Mouse (Mus musculus) mouse embryonic stem cell (cell line): Measurements from ENCODE around the gene Alox12.

Experiments used
- in situ Hi-C, 2 experiments: fragments of 300-500 bp; cut with MboI; formaldehyde crosslinking; loops; 1 replicate in 1 of 2; 3 replicates in 1 of 2; pipeline ENCODE4 v1.14.3; 2019 to 2020; ENCODE audit warnings: low sequenced_read_pairs in 2 of 2, low pct_unique_long_range_greater_than_20kb in 1 of 2, mixed read lengths in 1 of 2; ENCODE audit not compliant: unreplicated experiment in 1 of 2

The Alox12 gene

GRCm38 (mm10) chr11:70225798-70226601, 29.2 kb downstream of the Alox12 start:
- in situ Hi-C loops: no loop called here

GRCm38 (mm10) chr11:70223724-70224123, 31.4 kb downstream of the Alox12 start:
- in situ Hi-C loops: no loop called here

DNA sequence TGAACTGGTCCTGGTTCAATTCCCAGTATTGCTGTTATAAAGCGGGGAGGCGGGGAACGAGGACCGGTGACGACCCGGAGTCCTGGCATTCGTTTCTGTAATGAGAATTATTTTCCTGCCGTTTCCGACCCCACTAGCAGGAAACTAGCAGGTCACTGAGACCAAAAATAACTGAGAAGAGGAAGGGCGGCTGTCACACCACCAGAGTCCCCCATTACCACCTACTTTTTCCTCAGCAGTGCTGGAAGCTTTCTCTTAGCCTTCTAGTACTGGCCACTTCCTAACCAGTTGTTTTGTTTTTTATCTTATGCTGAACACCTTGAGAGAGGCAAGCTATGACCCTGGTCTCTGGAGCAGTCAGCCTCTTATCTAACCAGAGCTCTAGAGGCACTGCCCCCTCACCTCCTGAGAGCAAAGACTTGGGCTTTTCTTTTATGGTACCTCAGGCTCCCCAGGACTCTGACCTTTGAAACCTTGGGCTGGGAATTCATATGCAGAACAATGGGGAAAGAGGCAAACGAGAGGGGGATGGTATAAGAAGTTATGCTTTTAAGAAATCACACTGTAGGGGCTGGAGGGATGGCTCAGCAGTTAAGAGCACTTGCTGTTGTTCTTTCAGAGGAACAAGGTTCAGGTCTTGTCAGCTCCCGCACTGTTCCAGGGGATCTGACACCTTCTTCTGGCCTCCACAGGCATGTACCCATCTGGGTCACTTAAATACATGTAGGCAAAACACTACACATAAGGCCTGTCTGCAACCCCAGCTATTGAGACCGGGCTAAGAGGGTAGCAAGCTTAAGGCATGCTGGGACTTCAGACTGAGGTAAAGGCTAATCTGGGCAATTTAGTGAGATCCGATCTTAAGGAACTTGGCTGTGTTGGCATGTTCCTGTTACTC, 33.3 kb downstream of the Alox12 start:
- in situ Hi-C loops: no loop called here

GRCm38 (mm10) chr11:70220731-70221602, 34.2 kb downstream of the Alox12 start, which contains the start of gene Slc16a13:
TSS of gene Slc16a13 (minus strand) at chr11:70221064.
- in situ Hi-C loops: no loop called here

- in situ Hi-C loops: no loop called here
Observed at GRCm38 (mm10) chr11:70220323-70220722, 34.8 kb downstream of the Alox12 start.

- in situ Hi-C loops: no loop called here
Observed at GRCm38 (mm10) chr11:70219873-70220272, 35.3 kb downstream of the Alox12 start.

- in situ Hi-C loops: no loop called here
Observed at GRCm38 (mm10) chr11:70218741-70219470, 36.2 kb downstream of the Alox12 start.

- in situ Hi-C loops: no loop called here
Observed at GRCm38 (mm10) chr11:70218039-70218438, 37.1 kb downstream of the Alox12 start.

DNA sequence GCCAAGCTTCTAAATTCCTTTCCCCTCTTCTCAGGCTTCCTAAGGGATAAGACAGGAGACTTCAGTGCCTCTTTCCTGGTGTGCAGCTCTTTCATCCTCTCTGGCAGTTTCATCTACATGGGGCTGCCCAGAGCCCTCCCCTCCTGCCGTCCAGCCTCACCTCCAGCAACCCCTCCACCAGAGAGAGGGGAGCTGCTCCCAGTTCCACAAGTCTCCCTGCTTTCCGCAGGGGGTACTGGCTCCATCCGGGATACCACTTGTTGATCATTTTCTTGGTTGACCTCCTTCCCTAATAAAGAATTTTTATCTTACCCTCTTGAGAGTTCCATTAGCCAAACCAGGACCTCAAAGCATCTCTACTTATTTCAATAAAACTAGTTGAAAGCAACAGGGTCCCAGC, 39.0 kb downstream of the Alox12 start:
- in situ Hi-C loops: no loop called here

- in situ Hi-C loops: no loop called here
Observed at GRCm38 (mm10) chr11:70215301-70215700, 39.9 kb downstream of the Alox12 start.

GRCm38 (mm10) chr11:70214856-70215209, 40.3 kb downstream of the Alox12 start:
- in situ Hi-C loops: no loop called here

DNA sequence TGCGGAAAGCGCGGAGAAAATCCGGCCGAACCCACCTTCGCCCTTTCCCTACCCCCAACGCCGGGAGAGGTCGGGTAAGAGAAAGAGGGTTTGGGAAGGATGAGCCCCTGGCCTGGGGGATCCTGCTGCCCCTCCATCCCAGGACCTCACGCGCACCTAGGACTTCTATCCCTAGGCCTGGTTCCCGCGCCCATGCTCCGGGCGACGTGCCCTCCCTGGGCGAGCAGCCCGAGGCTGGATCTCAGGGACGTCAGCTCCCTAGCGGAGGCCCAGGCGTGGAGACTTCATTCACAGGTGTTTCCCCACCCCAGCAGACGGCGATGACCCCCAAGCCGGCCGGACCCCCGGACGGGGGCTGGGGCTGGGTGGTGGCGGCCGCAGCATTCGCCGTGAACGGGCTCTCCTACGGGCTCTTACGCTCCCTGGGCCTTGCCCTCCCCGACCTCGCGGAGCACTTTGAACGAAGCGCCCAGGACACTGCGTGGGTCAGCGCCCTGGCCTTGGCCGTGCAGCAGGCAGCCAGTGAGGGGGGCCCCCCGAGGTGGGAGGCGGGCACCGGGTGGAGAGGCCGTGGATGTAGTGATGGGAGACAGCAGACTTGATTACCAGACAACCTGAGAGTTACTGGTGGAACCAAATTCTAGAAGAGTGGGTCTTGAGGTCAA, 40.8 kb downstream of the Alox12 start:
- in situ Hi-C loops: no loop called here

- in situ Hi-C loops: no loop called here
Observed at GRCm38 (mm10) chr11:70213736-70214135, 41.4 kb downstream of the Alox12 start.

- in situ Hi-C loops: no loop called here
Observed at GRCm38 (mm10) chr11:70212896-70213295, 42.3 kb downstream of the Alox12 start.

DNA sequence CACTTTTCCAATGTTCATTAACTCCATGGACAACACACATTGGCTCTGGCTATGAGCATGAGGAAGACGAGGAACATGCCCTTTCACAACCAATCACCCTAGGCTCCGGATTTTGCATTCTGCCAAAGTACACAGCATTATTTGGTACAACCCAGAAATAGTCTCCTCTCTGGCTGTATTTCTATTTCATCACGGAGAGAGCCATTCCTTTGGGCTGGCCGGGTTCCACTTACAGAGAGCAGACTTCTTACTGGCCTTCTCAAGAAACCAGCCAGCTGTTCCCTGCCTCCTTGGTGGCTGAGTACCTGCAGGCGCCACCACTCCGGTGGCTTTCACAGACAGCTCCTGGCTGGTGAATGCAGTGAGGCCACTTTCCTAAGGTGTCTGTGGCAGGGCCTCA, 42.7 kb downstream of the Alox12 start, which contains the start of gene Slc16a11:
Gene Slc16a11, plus strand, starts transcription at position 330 of the 400 bp plus-strand sequence.
- in situ Hi-C loops: no loop called here

GRCm38 (mm10) chr11:70211972-70212371, 43.2 kb downstream of the Alox12 start:
- in situ Hi-C loops: no loop called here

- in situ Hi-C loops: no loop called here
Observed at GRCm38 (mm10) chr11:70210681-70211080, 44.5 kb downstream of the Alox12 start.
